Mouse (Mus musculus): ENCODE data around the gene Olfr1412. TPM values are rescaled to one million over a fixed set of nuclear protein-coding genes. Genes with fewer than 3 reads are reported as not detected.
A peak's percentile ranks its signal among the peaks of the same experiment; 100 is the strongest.

Gene Olfr1412
- polyA plus RNA-seq, 1 experiment from 2014 or later = not detected

DNA sequence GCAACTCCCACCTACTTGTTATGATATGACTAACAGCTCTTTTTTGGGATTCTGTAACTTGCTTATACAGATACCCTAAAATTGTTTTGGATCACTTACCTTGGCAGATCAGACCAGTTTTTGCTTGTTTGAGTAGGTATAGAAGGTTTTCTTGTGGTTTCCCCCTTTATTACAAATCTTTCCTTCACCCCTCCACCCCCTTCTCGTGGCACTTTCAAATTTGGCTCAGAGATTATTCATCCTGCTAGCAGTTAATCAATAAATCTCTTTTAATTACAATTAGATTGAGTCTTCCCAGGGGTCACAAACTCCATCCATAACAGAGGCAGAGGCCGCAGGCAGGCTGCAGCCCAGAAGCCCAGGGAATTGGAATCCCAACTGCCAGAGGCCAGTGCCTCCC is 31.9 kb downstream of the Olfr1412 start, which contains the start of gene Olfr12:
Olfr12 (plus strand) TSS at position 301 of the 400 bp plus-strand sequence.
- H3K4me2 ChIP-seq (replicated peaks) = no peak within 1 kb of the TSS
- 65% methylated on average over 2 of the region's 2 CpGs for WGBS
- ATAC-seq = no peak

DNA sequence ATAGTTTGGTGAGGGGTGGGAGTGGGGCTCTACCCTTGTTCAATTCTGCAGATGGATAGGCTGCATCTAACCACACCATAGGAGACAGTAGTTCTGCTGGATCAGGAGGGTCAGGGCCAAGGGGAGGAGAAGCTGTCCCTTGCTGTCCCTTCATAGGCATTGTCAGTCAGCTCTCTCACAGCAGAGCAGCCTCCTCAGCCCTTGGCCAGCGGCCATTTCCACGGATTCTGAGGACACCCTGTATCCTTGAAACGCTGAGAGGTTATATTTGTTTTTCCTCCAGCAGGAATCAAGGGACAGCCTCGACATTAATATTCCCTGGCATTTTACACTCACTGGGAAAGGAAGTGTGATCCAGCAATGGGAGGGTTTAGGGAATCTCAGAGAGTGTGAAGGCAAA is 32.8 kb downstream of the Olfr1412 start:
- Histone ChIP-seq H3K36me3 (no peaks in the 10 kb centered on the region), H3K4me2 (replicated peaks) (no peak overlapping the region), H3K9ac (replicated peaks) (no peak overlapping the region), H3K27ac (no peak overlapping the region), H3K4me3 (replicated peaks) (no peak overlapping the region), H3K27me3 (no peaks in the 10 kb centered on the region), H3K4me1 (replicated peaks) (peaks cover 3% of the 10 kb centered on the region; the same call in 1 of the 2 replicates), H3K9me3 (no peaks in the 10 kb centered on the region)
- no peak for ATAC-seq
- 70% methylated on average over 4 of the region's 4 CpGs for WGBS

More for the DNA sequence above, 31.9 kb downstream of the Olfr1412 start, which contains the start of gene Olfr12:
- no peak within 1 kb of the TSS for H3K4me3 ChIP-seq (replicated peaks)
- H3K4me1 ChIP-seq (replicated peaks) = peaks cover 7% of the 10 kb centered on the region; the same call in 1 of the 2 replicates
- no peak within 1 kb of the TSS for H3K27ac ChIP-seq
- no peak within 1 kb of the TSS for H3K9ac ChIP-seq (replicated peaks)
- H3K27me3 ChIP-seq = no peaks in the 10 kb centered on the region
- H3K9me3 ChIP-seq = no peaks in the 10 kb centered on the region
- no peaks in the 10 kb centered on the region for H3K36me3 ChIP-seq

DNA sequence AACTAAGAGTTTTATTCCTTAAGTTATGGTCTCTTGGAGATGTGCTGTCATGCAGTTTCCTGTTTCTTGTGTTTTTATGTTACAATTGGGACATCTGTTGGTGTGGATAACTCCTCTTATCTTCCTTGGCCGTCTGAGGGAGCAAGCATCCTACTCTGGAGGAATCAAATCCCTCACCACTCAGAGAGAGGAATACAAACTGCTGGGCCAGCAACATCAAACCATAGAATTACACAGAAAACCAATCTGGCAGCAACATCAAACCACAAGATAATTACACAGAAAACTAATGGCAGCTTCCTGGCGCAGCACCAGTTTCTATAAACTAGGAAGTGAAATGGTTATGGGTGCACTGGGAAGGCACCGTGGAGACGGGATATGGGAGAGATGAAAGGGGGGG is 42.6 kb downstream of the Olfr1412 start:
- Histone ChIP-seq H3K4me3 (replicated peaks) (no peak overlapping the region), H3K27ac (no peak overlapping the region), H3K9ac (replicated peaks) (no peak overlapping the region), H3K4me2 (replicated peaks) (no peak overlapping the region), H3K36me3 (no peaks in the 10 kb centered on the region), H3K27me3 (no peaks in the 10 kb centered on the region), H3K9me3 (no peaks in the 10 kb centered on the region), H3K4me1 (replicated peaks) (no peaks in the 10 kb centered on the region)
- ATAC-seq = no peak
- 75% methylated on average over 4 of the region's 4 CpGs for WGBS

DNA sequence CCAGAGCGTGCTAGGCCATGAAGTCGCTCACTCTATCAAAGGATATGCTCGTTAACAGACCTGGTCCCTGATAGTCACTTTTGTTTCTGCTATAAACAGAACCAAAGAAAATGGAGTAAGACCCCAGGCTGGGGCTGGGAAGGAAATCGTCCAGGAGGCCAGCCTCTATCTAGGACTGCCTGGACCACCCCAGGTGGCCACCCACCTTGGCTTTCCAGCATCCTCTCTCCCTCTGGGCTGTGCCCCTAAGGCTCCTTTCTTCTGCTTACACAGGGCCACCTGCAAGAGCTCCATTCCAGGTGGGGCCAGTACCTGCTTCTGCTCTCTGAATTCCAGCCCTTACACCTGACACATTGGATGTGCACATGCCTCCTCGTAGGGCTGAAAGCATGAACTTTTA is 46.6 kb downstream of the Olfr1412 start:
- H3K27ac ChIP-seq = no peak overlapping the region
- H3K4me2 ChIP-seq (replicated peaks) = no peak overlapping the region

DNA sequence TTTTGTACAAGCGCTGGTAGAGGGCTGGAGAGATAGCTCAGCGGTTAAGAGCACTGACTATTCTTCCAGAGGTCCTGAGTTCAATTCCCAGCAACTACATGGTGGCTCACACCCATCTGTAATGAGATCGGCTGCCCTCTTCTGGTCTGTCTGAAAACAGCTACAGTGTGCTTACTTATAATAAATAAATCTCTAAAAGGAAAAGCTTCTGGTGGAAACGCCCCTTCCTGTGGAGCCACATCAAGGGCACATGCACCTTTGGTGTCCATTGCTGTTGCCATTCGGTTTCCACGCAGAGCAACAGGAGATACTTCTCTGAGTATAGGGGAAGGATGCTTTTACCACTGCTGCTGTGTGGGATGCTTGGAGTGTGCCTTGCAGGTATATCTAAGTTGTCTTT is 47.4 kb downstream of the Olfr1412 start:
- ATAC-seq = no peak
- Histone ChIP-seq H3K9ac (replicated peaks) (no peak overlapping the region), H3K36me3 (peaks cover 26% of the 10 kb centered on the region), H3K27ac (no peak overlapping the region), H3K4me2 (replicated peaks) (no peak overlapping the region), H3K4me1 (replicated peaks) (0 out of 2 replicates have a peak, but pooled peaks cover 7% of the 10 kb centered on the region), H3K27me3 (no peaks in the 10 kb centered on the region), H3K4me3 (replicated peaks) (no peak overlapping the region), H3K9me3 (no peaks in the 10 kb centered on the region)
- WGBS = 75% methylated on average over 6 of the region's 6 CpGs

More for the DNA sequence above, 46.6 kb downstream of the Olfr1412 start:
- H3K27me3 ChIP-seq = no peaks in the 10 kb centered on the region
- peaks cover 19% of the 10 kb centered on the region for H3K36me3 ChIP-seq
- no peak for ATAC-seq
- WGBS = 85% methylated on average over 5 of the region's 5 CpGs
- no peak overlapping the region for H3K4me3 ChIP-seq (replicated peaks)
- no peak overlapping the region for H3K9ac ChIP-seq (replicated peaks)
- H3K9me3 ChIP-seq = no peaks in the 10 kb centered on the region
- 0 out of 2 replicates have a peak, but pooled peaks cover 7% of the 10 kb centered on the region for H3K4me1 ChIP-seq (replicated peaks)

DNA sequence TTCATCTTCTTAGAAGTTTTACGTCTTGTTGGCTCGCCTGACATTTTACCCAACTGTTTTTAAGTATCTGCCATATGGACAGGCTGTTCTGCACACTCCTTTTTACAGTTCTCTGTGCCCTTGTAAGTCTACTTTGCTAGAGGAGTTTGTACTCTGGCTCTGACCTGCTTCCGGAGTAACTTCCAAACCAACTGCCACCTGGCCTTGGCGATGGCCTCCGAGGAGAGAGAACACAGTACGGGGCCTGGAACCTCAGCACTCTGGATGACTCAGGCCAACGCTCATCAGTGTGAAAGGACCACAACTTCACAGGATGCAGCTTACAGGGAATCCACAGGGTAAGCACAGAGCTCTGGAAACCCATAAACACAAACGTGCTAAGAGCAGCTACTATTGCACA is 48.1 kb downstream of the Olfr1412 start:
- Histone ChIP-seq H3K4me3 (replicated peaks) (no peak overlapping the region), H3K27ac (no peak overlapping the region), H3K4me1 (replicated peaks) (0 out of 2 replicates have a peak, but pooled peaks cover 7% of the 10 kb centered on the region), H3K9me3 (no peaks in the 10 kb centered on the region), H3K9ac (replicated peaks) (no peak overlapping the region), H3K4me2 (replicated peaks) (no peak overlapping the region), H3K27me3 (no peaks in the 10 kb centered on the region), H3K36me3 (peaks cover 34% of the 10 kb centered on the region)
- WGBS = 92% methylated on average over 8 of the region's 8 CpGs
- ATAC-seq = no peak

DNA sequence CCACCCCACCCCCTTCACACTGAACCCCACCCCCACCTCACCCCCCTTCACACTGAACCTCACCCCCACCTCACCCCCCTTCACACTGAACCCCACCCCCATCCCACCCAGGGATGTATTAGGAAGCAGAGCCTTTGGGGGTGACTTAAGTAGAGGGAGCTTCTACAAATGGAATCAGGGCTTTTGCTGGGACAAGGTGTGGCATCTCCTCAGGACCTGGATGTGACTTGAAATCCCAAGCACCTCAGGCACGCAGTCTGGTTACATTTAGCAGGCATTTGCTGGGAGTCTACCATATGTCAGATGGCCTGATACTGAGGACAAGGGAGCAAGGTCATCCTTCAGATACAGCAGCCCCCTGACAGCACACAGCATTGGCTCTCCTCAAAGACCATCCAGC is 49.0 kb downstream of the Olfr1412 start:
- Histone ChIP-seq H3K36me3 (peaks cover 39% of the 10 kb centered on the region), H3K27me3 (no peaks in the 10 kb centered on the region), H3K9ac (replicated peaks) (0 out of 2 replicates have a peak overlapping the region, but pooled peaks have one; percentile 6), H3K4me1 (replicated peaks) (peaks cover 13% of the 10 kb centered on the region; the same call in 1 of the 2 replicates), H3K4me2 (replicated peaks) (no peak overlapping the region), H3K27ac (peak overlapping the region; percentile 44; the same call in 1 of the 2 replicates), H3K9me3 (no peaks in the 10 kb centered on the region), H3K4me3 (replicated peaks) (no peak overlapping the region)
- peak; percentile 21 for ATAC-seq
- 77% methylated on average over 1 of the region's 1 CpGs for WGBS

DNA sequence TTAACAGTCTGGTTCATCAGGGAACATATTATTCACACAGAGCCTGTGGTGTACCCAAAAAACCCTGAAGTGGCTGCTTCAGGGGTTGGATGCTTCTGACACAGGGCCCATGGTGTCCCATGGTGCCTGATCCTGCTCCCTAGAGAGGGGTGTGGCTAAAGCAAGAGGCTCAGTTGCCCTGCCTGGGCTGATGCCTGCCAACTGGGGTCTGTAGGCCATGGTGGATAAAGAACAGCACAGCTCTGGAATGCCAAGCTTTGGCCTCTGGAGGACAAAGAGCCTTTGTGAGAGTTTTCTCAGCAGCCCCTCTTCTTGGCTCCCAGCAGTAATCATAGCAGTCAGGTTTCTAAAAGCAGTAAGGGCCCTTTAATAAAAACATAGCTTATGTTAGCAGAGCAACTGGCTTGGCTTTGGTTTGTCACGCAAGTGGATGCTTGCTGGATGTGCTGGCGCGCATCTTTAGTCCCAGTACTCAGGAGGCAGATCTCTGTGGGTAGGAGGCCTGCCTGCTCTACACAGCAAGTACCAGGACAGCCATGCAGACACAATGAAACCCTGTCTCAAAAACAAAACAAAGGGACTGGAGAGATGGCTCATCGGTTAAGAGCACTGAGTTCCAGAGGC is 49.5 kb downstream of the Olfr1412 start:
- peaks cover 39% of the 10 kb centered on the region for H3K36me3 ChIP-seq
- H3K9ac ChIP-seq (replicated peaks) = 0 out of 2 replicates have a peak overlapping the region, but pooled peaks have one; percentile 6
- H3K9me3 ChIP-seq = no peaks in the 10 kb centered on the region
- H3K4me2 ChIP-seq (replicated peaks) = no peak overlapping the region
- no peak overlapping the region for H3K4me3 ChIP-seq (replicated peaks)
- ATAC-seq = peak; percentile 76
- peak overlapping the region; percentile 44 for H3K27ac ChIP-seq
- 59% methylated on average over 4 of the region's 4 CpGs for WGBS
- H3K4me1 ChIP-seq (replicated peaks) = peaks cover 19% of the 10 kb centered on the region
- H3K27me3 ChIP-seq = no peaks in the 10 kb centered on the region

DNA sequence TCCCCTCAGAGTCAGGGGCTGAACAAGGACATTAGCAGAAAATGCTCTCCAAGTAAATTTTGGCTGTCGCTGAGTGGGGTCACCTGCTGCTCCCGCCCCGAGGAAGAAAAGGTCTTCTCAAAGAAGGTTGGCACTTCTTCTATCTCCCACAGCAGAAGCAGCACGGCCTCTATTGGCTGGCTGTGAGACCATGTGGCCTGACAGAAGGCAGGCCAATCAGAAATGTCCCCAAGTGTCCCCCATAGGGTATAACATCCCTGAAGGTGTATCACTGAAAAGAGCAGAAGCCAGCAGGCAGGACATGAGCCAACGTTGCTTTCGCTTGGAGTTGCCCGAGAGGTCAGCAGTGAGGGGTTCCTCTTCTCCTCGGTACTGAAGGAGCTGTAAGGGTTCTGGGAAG is 50.4 kb downstream of the Olfr1412 start:
- 88% methylated on average over 8 of the region's 8 CpGs for WGBS
- no peaks in the 10 kb centered on the region for H3K9me3 ChIP-seq
- 0 out of 2 replicates have a peak overlapping the region, but pooled peaks have one; percentile 44 for H3K27ac ChIP-seq
- H3K27me3 ChIP-seq = no peaks in the 10 kb centered on the region
- ATAC-seq = no peak
- H3K4me3 ChIP-seq (replicated peaks) = no peak overlapping the region
- no peak overlapping the region for H3K4me2 ChIP-seq (replicated peaks)
- no peak overlapping the region for H3K9ac ChIP-seq (replicated peaks)
- peaks cover 28% of the 10 kb centered on the region for H3K4me1 ChIP-seq (replicated peaks)
- H3K36me3 ChIP-seq = peaks cover 39% of the 10 kb centered on the region

DNA sequence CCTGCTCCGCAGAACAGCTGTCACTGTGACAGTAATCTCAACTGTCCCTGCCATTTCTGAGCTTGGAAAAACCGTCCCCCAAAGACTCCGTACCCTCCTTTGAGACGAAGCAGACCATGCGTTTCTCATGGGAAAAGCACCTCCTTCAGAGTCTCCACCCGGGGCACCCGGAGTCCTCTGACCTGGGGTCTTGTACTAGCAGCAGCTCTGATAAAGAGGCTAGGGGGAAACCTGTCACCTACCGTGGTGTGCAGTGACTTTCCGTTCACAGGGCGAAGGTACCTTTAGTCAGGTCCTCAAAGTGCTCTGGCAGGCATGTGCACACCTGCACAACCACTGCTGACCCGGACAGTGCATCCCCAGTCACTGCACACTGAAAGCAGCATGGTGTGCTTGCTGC is 51.1 kb downstream of the Olfr1412 start:
- H3K27ac ChIP-seq = no peak overlapping the region
- H3K9me3 ChIP-seq = no peaks in the 10 kb centered on the region
- no peak overlapping the region for H3K4me2 ChIP-seq (replicated peaks)
- H3K36me3 ChIP-seq = peaks cover 39% of the 10 kb centered on the region
- peaks cover 31% of the 10 kb centered on the region for H3K4me1 ChIP-seq (replicated peaks)
- H3K9ac ChIP-seq (replicated peaks) = no peak overlapping the region
- 95% methylated on average over 11 of the region's 11 CpGs for WGBS
- ATAC-seq = no peak
- no peaks in the 10 kb centered on the region for H3K27me3 ChIP-seq
- H3K4me3 ChIP-seq (replicated peaks) = no peak overlapping the region

DNA sequence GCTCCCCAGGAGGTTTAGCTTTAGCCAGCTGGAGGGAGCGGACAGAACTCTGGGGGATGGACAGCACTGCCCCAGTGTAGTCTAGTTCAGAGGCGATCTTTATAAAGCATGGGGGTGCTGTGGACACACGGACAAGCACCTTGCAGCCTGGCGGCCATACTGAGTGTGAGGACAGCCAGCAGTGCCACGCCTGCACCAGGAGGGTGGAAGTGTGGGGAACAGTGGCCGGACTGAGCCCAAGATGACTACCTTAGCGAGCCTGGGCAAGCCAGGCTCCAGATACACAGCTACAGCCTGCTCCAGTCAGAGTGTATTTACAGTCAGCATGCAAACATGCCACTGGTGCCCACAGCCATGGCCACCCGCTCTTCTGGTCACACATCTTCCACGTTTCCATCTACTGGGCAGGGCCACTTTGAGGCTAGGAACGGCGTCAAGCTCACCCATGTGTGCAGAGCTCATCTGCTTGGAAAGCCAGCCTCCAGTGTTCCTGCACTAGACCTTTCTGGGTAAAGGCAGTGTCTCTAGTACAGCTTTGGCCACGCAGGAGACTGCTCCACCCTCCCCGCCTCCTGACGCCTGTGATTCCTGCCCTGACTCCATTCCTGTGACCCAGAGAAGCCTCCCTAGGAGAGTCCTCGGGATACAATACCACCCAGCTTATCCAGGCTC is 52.1 kb downstream of the Olfr1412 start:
- Histone ChIP-seq H3K27ac (no peak overlapping the region), H3K4me1 (replicated peaks) (peaks cover 37% of the 10 kb centered on the region), H3K36me3 (peaks cover 39% of the 10 kb centered on the region), H3K9me3 (no peaks in the 10 kb centered on the region), H3K4me3 (replicated peaks) (no peak overlapping the region), H3K27me3 (no peaks in the 10 kb centered on the region), H3K4me2 (replicated peaks) (no peak overlapping the region), H3K9ac (replicated peaks) (no peak overlapping the region)
- whole genome bisulfite sequencing = 93% methylated on average over 15 of the region's 15 CpGs
- ATAC-seq = no peak

DNA sequence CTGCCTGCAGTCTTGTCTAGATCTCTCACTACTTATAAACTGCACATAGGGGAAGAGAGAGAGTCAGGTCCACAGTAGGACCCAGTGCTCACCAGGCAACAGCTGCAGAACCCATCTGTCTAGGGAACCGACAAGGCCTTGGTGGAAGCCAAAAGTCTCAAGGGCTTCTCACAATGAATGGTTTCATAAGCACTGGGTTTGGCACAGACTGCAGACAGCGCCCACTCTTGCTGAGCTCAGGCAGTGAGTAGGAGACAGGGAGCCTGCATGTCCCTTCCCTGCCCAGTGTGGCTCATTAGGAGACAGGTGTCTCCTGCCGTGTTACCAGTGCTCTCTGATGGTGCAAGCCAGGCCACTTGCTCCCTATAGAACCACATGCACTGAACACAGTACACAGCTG is 52.6 kb downstream of the Olfr1412 start:
- Histone ChIP-seq H3K4me3 (replicated peaks) (no peak overlapping the region), H3K27me3 (no peaks in the 10 kb centered on the region), H3K9me3 (no peaks in the 10 kb centered on the region), H3K36me3 (peaks cover 39% of the 10 kb centered on the region), H3K27ac (no peak overlapping the region), H3K4me1 (replicated peaks) (peaks cover 40% of the 10 kb centered on the region), H3K4me2 (replicated peaks) (no peak overlapping the region), H3K9ac (replicated peaks) (no peak overlapping the region)
- 98% methylated on average over 3 of the region's 3 CpGs for WGBS
- no peak for ATAC-seq
